Mouse (Mus musculus) thymus, adult 18-20 months (tissue): ENCODE results near the gene Pdia6.

Experiments
- DNase-seq, 2 experiments: peaks; one replicate each; pipeline ENCODE4 v3.0.0; 2022; ENCODE audit warnings: mixed read lengths in 2 of 2

Gene Pdia6

DNA sequence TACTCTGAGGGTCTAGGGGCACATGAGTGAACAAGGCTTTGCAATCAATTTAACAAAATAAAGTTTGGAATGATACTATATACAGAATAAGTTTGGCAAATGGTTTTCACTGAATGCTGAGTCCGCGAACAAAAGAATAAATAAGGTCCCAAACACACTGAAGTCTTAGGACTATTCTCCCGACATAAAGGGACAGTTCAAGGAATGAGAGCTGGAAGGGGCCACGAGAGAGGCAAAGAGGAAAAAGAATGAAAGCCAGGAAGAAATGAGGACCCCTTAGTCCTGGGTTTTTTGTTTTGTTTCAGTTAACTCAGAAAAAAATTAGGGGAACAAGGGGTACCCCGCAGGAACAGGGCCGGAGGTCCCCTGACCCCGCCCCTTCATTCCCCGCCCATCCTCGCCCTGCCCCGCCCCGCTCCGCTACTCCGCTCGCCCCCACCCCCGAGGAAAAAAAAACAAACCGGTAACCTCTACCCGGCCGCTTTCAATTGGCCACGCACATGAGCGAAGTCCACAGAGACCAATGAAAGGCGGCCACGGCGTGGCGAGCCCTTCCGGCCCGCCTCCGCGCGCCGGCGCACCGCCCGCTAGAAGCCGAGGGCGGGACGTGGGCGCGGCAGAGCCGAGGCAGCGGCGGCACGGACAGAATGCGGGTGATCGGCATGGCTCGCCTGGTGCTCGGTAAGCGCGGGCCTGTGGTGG, at the start of gene Pdia6:
Pdia6 (plus strand) TSS at position 575 of the 702 bp plus-strand sequence.
- peak; percentile 83 to 85 for DNase-seq

- DNase-seq = no peak
These were observed 48.0 kb upstream of the Pdia6 start for GRCm38 (mm10) chr12:17218390-17218789.

DNA sequence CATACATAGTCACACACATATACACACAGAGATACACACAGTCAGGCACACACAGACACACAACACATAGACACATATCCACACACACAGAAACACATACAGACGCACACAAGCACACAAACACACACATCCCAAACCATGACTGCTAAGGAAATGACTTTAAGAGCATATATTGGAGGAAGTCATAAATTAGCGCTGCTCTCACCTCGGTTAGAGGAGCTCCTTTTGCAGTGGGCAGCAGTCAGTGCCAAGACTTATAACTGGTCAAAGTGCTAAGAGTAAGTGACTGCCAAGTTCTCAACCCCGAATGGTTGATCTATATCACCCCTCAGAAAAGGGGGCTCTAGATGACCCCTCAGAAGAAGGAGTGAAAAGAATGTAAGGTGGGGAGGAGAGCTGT, 47.2 kb upstream of the Pdia6 start:
- DNase-seq = no peak

GRCm38 (mm10) chr12:17220631-17221030, 45.7 kb upstream of the Pdia6 start:
- DNase-seq = no peak

- no peak for DNase-seq
These were observed 44.4 kb upstream of the Pdia6 start for GRCm38 (mm10) chr12:17221891-17222428.

DNA sequence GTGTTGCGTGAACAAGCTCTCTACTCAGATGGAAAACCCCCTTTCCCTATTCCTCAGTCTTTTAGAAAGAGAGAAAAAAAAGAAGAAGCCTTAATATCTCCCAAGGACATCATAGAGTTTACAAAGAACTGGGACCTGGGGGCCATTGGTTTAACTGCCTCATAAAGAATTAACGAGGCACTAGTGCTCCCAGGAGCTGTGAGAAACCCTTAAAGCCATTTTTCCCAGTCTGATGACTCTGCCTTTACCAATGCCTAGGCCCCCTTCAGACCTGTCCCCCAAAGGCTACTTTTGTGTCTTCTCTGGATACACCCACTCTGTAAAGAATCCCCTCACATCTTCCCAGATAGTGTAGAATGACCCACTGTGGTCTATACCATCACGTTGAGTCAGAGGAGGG, 43.3 kb upstream of the Pdia6 start:
- DNase-seq = no peak

DNA sequence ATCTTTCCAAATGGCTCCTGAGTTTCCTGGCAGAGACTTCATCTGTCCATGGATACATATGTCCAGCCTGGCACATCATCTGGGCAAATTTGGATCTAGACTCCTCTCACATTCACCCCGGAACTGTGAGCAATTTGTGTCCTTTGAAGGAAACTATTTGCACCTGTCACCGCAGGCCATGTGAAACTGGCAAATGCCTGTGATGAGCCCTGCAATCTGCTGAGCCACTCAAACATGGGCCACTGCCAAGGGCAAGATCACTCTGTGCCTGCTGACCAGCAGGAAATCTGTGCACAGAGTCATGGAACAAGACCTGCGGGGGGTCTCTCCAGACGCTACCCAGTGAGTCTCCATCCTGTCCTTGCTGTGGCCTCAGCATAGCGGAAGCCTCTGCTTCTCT, 41.3 kb upstream of the Pdia6 start:
- no peak for DNase-seq

DNA sequence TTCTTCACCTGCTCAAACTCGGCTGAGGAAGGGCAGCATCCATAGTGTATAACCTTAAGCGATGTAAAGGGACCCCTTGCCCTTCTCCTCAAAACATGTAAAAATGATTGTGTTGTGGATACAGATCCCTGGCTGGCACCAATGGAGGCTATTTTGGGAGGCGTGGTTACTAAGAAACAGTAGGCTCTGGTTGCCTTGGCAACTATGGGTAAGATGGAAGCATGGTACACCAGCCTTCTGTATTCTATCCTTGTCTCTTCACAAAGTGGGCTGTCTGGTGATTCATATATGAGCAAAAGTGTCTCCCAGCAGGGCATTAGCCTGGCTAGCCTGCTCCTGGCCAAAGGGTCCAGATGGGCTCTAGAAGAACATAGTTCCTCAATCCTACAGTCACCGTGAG, 38.4 kb upstream of the Pdia6 start:
- DNase-seq = no peak

DNA sequence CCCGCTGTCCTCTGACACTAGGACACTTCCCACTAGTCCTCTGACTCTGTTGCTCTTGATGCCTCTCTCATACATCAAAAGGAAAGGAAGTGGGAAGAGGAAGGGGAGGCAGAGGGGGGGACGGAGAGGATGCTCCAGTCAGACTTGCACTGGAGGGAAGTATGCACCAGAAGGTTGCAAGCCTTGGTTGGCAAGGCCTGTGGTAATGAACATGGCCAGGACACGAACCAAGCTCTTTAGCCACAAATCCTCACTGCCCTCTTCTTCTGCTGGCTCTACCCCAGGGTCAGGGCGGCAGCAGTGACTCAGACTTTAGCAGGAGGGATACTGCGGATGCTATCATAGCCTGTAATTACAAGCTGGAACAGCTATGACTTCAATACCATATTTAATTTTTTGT, 35.8 kb upstream of the Pdia6 start:
- DNase-seq = no peak

DNA sequence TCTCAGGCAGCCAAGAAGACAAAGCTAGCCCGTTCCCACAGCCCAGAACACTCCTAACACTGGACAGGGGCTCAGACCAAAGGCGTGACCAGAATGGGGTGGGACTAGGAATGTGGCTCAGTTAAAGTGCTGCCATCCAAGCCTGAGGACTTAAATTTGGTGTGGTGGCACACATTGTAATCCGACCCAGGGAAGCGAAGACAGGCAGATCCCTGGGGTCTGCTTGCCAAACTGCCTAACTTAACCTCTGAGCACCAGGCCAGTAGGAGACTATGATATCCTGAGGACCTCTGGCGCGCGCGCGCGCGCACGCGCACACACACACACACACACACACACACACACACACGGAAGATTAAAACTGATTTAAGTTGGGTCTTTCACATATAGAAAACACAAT, 34.8 kb upstream of the Pdia6 start:
- DNase-seq = no peak

DNA sequence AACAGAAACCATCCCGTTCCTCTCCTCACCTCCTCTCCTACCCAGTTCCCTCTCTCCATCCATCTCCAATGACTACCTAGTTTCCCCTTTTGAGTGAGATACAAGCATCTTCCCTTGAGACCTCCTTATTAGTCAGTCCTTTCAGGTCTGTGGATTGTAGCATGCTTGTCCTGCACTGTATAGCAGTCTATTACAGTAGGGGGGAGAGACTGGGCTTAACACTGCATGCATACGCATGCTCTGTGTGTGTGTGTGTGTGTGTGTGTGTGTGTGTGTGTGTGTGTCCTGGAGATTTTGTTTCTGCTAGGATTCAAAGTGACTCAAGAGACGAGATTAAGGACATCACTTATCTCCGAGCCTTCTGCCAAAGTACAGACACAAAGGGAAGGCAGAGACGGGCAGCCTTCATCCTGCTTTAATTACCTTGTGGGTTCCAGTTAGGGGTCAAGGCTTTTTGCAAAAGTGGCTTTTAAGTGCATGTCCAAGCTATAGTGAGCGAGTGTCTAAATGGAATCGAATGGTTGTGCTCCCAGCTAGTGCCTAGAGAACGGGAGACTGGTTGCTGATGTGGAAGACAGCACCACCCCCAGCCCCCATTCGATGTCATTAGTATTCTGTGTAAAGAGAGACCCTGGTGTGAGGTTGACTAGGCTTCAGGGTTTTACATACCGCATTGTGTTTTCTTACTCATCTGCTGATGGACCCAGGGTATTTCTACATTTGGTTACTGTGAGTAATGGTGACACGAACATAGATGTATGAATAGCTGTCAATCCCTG, 30.6 kb upstream of the Pdia6 start:
- DNase-seq = no peak

DNA sequence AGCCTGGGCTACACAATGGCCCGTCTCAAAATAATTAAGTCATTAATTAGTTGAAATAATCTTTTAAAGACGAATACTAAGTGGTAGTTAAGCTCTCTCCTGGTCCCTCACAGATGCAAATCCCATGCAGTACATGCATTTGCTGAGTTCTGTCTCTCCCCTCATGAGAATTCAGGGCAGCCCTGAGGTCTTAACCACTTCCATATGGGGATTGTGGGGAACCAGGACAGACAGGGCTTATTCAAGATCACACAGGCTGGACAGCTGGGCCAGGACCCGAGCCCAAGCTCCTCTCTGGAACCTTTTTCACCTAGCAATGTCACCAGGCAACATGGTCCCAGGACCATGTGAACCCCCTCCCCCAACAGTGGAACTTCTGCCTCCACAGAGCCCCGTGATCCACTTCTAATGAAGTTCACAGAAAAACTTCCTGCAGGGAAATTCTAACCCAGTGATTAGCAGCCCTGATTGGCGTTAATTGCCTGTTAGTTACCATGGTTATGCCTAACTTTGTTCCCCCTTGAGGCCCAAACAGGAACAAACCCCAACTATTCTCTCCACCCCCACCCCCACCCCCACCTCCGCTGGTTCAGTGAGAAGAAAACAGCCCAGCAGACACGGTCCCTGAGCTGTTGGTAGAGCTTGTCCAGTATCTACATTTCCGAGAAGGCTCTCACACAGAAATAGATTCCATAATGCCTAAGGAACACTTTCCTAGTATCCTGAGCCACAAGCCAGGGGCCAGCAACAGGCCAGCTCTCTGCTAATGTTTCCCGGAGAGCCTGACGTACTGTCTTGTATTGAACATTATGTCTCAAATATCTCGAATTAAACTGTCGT, 27.5 kb upstream of the Pdia6 start:
- DNase-seq = no peak

- no peak for DNase-seq
These were observed 27.0 kb upstream of the Pdia6 start for GRCm38 (mm10) chr12:17239428-17239688.

DNA sequence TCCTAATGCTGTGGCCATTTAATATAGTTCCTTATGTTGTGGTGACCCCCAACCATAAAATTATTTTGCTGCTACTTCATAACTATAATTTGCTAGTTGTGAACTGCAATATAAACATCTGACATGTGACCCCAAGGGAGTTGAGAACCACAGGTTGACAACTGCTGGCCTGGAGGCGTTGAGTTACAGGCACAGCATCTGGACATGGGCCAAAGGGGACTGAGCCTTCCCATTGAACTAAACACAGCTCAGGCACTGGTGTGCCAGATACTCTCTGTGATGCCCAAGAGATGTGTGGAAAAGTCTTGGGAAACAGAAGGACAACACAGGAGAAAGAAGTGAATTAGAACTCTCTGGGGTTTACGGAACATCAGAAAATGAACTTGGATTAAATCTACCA, 25.3 kb upstream of the Pdia6 start:
- DNase-seq = no peak

GRCm38 (mm10) chr12:17241614-17242013, 24.7 kb upstream of the Pdia6 start:
- no peak for DNase-seq

DNA sequence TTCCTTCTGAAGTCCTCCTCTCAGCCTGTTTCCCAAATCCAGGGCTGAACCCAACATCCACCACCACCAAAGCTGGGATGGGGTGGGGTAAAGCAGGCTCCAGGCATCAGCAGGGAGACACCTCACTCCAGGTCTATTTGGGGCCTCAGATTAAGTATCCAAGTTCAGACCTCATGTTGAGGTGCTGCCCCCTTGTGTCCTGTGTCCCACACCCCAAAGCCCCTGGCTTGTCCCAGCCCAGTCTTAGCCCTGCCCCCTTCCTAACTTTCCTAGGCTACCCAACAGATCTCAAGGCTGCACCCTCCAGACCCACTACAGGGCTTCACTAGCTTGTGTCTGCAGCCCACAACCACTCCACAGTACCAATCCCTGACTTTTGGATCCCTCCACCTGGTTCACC, 24.3 kb upstream of the Pdia6 start:
- no peak for DNase-seq

- DNase-seq = no peak
These were observed 15.4 kb upstream of the Pdia6 start for GRCm38 (mm10) chr12:17250962-17251361.

- DNase-seq = peak; percentile 16 to 25
These were observed 13.3 kb upstream of the Pdia6 start for GRCm38 (mm10) chr12:17253069-17253468.

DNA sequence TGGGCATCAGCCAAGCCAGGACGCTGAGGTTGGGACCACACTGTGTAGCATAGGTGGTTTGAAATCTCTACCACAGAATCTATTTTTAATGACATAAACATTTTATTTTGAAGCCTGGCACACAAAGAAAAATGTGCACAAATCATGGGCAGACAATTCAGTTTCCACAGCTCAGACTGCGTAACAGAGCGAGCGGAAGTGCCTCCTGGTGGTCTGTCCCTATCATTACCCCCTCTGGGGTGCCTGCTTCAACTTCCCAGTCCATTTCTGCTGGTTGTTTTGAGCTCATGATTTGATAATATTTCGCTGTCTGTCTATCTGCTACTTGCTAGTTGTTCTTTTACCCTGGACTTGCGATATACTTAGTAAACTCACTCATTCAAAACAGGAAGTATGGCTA, 10.7 kb upstream of the Pdia6 start:
- DNase-seq = no peak

GRCm38 (mm10) chr12:17256905-17257304, 9.4 kb upstream of the Pdia6 start:
- peak in 1 of 2 experiments; percentile 18 for DNase-seq

GRCm38 (mm10) chr12:17258431-17258830, 7.9 kb upstream of the Pdia6 start:
- DNase-seq = no peak

DNA sequence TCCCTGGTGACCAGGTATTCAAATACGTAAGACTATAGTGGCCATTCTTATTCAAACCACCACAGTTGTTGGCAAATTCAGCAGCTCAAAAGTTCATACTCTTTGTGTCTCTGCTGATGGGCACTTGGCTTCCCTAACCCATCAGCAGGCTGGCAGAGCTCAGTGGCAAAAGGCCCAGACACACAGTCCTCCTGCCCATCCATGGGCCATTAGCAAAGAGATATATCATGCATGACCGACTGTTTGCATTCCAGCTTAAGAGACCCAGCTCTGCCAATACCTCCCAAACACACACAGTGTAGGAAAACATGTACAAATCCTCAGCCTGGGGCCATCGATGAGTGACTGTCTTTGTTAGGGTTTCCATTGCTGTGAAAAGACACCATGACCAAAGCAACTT, 5.3 kb upstream of the Pdia6 start:
- no peak for DNase-seq

DNA sequence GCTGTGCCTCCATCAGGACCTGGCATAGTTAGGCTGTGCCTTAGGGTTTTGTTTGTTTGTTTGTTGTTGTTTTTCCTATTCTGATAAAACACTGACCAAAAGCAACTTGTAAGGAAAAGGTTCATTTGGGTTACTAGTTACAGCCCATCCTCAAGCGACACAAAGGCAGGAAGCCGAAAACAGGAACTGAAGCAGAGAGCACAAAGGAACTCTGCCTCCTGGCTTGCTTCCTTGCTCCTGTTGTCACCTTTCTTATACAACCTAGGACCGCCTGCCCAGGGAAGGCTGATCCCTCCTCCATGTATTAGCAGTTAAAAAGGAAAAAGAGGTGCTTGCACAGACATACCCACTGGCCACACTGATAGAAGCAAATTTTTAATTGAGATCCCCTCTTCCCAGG, 2.5 kb upstream of the Pdia6 start:
- DNase-seq = no peak

- DNase-seq = no peak
These were observed 1.5 kb upstream of the Pdia6 start for GRCm38 (mm10) chr12:17264826-17265225.
